In the genomic region with DNA sequence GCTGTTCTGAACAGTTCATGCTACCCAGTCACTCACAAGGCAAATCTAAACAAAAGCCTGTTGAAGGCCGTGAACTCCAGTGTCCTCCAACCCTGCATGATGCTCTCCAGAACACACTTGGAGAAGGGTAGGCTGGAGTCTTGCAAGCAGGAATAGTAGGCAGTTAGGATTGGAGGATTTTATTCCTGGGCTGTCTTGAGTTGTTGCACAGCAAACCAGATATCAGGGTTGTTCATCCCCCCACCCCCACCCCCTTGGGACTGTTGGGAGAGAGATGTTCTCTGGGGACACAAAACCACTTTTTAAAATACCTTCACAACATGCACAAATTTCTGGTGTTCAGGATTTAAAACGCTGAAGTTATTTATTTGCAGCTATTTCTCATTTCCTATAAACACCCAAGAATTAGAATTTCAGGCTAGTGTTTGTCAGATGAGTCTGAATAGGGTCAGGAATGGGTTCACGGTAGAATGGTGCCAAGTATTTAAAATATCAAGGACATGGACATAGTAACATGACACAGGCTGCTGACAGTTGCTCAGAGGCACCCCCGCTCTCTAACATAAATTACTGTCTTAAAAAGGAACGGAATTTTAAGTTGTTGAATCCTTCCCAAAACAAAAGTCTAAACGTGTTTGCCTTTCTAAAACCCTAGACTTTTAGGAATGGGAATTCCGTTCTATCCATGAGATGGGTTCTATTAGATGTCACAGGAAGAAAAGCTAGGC, we compare ENCODE assay signal across 18 mouse cellular contexts. TPM values are rescaled to one million over a fixed set of nuclear protein-coding genes. Genes with fewer than 3 reads are reported as not detected.
A peak's percentile ranks its signal among the peaks of the same experiment; 100 is the strongest.
DNase-seq lines count a peak whose midpoint lies in the region; ATAC-seq and TF ChIP-seq lines count a peak whose summit lies in the region.
"Had no signal": no experiment of that assay in that cellular context is flagged by ENCODE, and none has a peak within 500 bp of the region (broad histone marks: within the 10 kb centered on the region; RNA-seq: fewer than 3 reads in every experiment).

No protein-coding gene starts in this region.

- ATAC-seq in heart, embryonic 16.5 days (replicated peaks; ENCODE audit: extremely low read depth, insufficient read depth, low FRiP score), result 0 out of 2 replicates have a peak, but pooled peaks have one; percentile 64
- no peak for ATAC-seq in cerebellum, adult (ENCODE audit: insufficient number of reproducible peaks, low FRiP score, low TSS enrichment)
- ATAC-seq: activated CD4-positive, CD25-positive, alpha-beta regulatory T cell, adult 4 months; Patski had no signal

- H3K27ac ChIP-seq in heart, embryonic 16.5 days (ENCODE audit: low read length), result peak overlapping the region; percentile 51
- peak overlapping the region; percentile 86; the same call in 1 of the 2 replicates for H3K27ac ChIP-seq in left cerebral cortex, adult 2 months
- H3K27ac ChIP-seq in embryonic fibroblast, embryonic 13.5 days (ENCODE audit: insufficient read depth, low read length), result peak overlapping the region; percentile 6; the same call in 1 of the 2 replicates
- H3K27ac ChIP-seq in layer of hippocampus, adult 2 months, result no peak overlapping the region
- H3K27ac ChIP-seq: hindbrain, embryonic 14.5 days; limb, embryonic 15.5 days; liver, embryonic 15.5 days had no signal

- no peaks in the 10 kb centered on the region for H3K9me3 ChIP-seq in heart, embryonic 16.5 days (replicated peaks; ENCODE audit: control insufficient read depth, low read length)
- H3K9me3 ChIP-seq: limb, embryonic 15.5 days; liver, embryonic 15.5 days had no signal

- no peak overlapping the region for H3K4me3 ChIP-seq in heart, embryonic 16.5 days (ENCODE audit: low read length)
- no peak overlapping the region for H3K4me3 ChIP-seq in left cerebral cortex, adult 2 months
- no peak overlapping the region for H3K4me3 ChIP-seq in embryonic fibroblast, embryonic 13.5 days (ENCODE audit: insufficient read depth, low read length)
- H3K4me3 ChIP-seq in layer of hippocampus, adult 2 months, result no peak overlapping the region
- H3K4me3 ChIP-seq: limb, embryonic 15.5 days; liver, embryonic 15.5 days had no signal

- intact Hi-C loops in left cerebral cortex, adult 2 months (cut with DNase I), result loop anchor here (5.0 kb wide), 1 partner anchor 46 kb away; no protein-coding TSS in a partner anchor

- DNase-seq in heart, adult 11 months, result no peak
- no peak for DNase-seq in left cerebral cortex, adult 2 months (ENCODE audit: extremely low spot score in 1 of 2, low spot score in 2 of 2)
- no peak for DNase-seq in left cerebral cortex, adult 11 months (ENCODE audit: low spot score)
- DNase-seq in NIH3T3 (ENCODE audit: low read depth), result peak; percentile 55
- no peak for DNase-seq in layer of hippocampus, adult 2 months (ENCODE audit: low spot score in 2 of 2)
- DNase-seq: cerebellum, adult 8-10 months; heart, postnatal 36 days; kidney, adult 8-10 months; layer of hippocampus, postnatal 36 days; thymus, postnatal 4 days had no signal

- no peak overlapping the region for H3K9ac ChIP-seq in heart, embryonic 16.5 days (ENCODE audit: low read length)
- H3K9ac ChIP-seq: hindbrain, embryonic 14.5 days; limb, embryonic 15.5 days; liver, embryonic 15.5 days had no signal

- peak overlapping the region; percentile 30; the same call in 1 of the 2 replicates for H3K4me2 ChIP-seq in heart, embryonic 16.5 days (ENCODE audit: low read depth, low read length)
- H3K4me2 ChIP-seq: hindbrain, embryonic 14.5 days; limb, embryonic 15.5 days; liver, embryonic 15.5 days had no signal

- TF ChIP-seq CTCF in left cerebral cortex, adult 2 months (IDR thresholded peaks at IDR 0.05), result no peak
- TF ChIP-seq CTCF in embryonic fibroblast, embryonic 13.5 days (IDR thresholded peaks at IDR 0.05; ENCODE audit: borderline replicate concordance, insufficient read depth, low read length), result no peak
- no peak for TF ChIP-seq CTCF in layer of hippocampus, adult 2 months (conservative IDR thresholded peaks at IDR 0.05)

- H3K36me3 ChIP-seq in heart, embryonic 16.5 days (ENCODE audit: control insufficient read depth, insufficient read depth), result peaks cover 10% of the 10 kb centered on the region

- H3K27me3 ChIP-seq in heart, embryonic 16.5 days (ENCODE audit: control insufficient read depth, insufficient read depth, low read length), result no peaks in the 10 kb centered on the region
- H3K27me3 ChIP-seq: limb, embryonic 15.5 days; liver, embryonic 15.5 days; Patski had no signal

- TF ChIP-seq POLR2A in embryonic fibroblast, embryonic 13.5 days (IDR thresholded peaks at IDR 0.05; ENCODE audit: low read depth, low read length), result no peak

- WGBS in heart, embryonic 16.5 days, result 26% methylated on average over 7 of the region's 7 CpGs

- peaks cover 17% of the 10 kb centered on the region for H3K4me1 ChIP-seq in heart, embryonic 16.5 days (ENCODE audit: control insufficient read depth, insufficient read depth, low read length)
- peaks cover 26% of the 10 kb centered on the region for H3K4me1 ChIP-seq in embryonic fibroblast, embryonic 13.5 days (ENCODE audit: control insufficient read depth, insufficient read depth, low read length)
- H3K4me1 ChIP-seq: limb, embryonic 15.5 days; liver, embryonic 15.5 days had no signal

RNA-seq across cellular contexts. Expression of gene Cmtm4, which starts 17.4 kb away (rescaled TPM):
- polyA plus RNA-seq in heart, embryonic 16.5 days (2015; fragmentation: Nextera tagmentation; extraction: Ambion mirVana), result 1.3 and 1.7 TPM in 2 replicates
- total RNA-seq in left cerebral cortex, adult 2 months (2021), result 10 to 100 TPM; 86.7 to 87.4 TPM
- 28.2 and 29.1 TPM in 2 replicates for polyA plus RNA-seq in embryonic fibroblast, embryonic 13.5 days (2011; ENCODE audit: insufficient read length, low read depth, missing spikeins)
- total RNA-seq in layer of hippocampus, adult 2 months (2021), result 10 to 100 TPM; 59.9 to 62.3 TPM

RNA-seq across cellular contexts. Expression of gene Dync1li2, which starts 29.9 kb away (rescaled TPM):
- 54.2 and 55.9 TPM in 2 replicates for polyA plus RNA-seq in heart, embryonic 16.5 days (2015; fragmentation: Nextera tagmentation; extraction: Ambion mirVana)
- total RNA-seq in left cerebral cortex, adult 2 months (2021), result 100 to 1,000 TPM; 279 to 326 TPM
- 106 and 135 TPM in 2 replicates for polyA plus RNA-seq in embryonic fibroblast, embryonic 13.5 days (2011; ENCODE audit: insufficient read length, low read depth, missing spikeins)
- total RNA-seq in layer of hippocampus, adult 2 months (2021), result 100 to 1,000 TPM; 272 to 275 TPM
